Comparison of ENCODE assay signal across 21 mouse cellular contexts in genomic region chr14:81685691-81686090, GRCm38 (mm10).
DNase-seq lines count a peak whose midpoint lies in the region; ATAC-seq lines count a peak whose summit lies in the region.
"Had no signal": no experiment of that assay in that cellular context is flagged by ENCODE, and none has a peak within 500 bp of the region (broad histone marks: within the 10 kb centered on the region; RNA-seq: fewer than 3 reads in every experiment).

No protein-coding gene starts in this region.

- no peak overlapping the region for H3K27ac ChIP-seq in hindbrain, embryonic 12.5 days
- H3K27ac ChIP-seq in hindbrain, embryonic 16.5 days (ENCODE audit: low read depth, low read length) = no peak overlapping the region
- no peak overlapping the region for H3K27ac ChIP-seq in hindbrain, embryonic 14.5 days
- no peak overlapping the region for H3K27ac ChIP-seq in neural tube, embryonic 14.5 days (ENCODE audit: low read depth, low read length)
- H3K27ac ChIP-seq: embryonic facial prominence, embryonic 10.5 days; left cerebral cortex, adult 2 months; limb, embryonic 10.5 days had no signal

- H3K9ac ChIP-seq in hindbrain, embryonic 12.5 days = no peak overlapping the region
- H3K9ac ChIP-seq in hindbrain, embryonic 16.5 days (ENCODE audit: low read depth, low read length) = no peak overlapping the region
- H3K9ac ChIP-seq in hindbrain, embryonic 14.5 days = no peak overlapping the region
- H3K9ac ChIP-seq in neural tube, embryonic 14.5 days (replicated peaks; ENCODE audit: low read depth, low read length) = no peak overlapping the region
- H3K9ac ChIP-seq: liver, postnatal 0 days had no signal

- H3K4me2 ChIP-seq in hindbrain, embryonic 12.5 days (replicated peaks) = no peak overlapping the region
- H3K4me2 ChIP-seq in hindbrain, embryonic 16.5 days (ENCODE audit: low read length) = no peak overlapping the region
- no peak overlapping the region for H3K4me2 ChIP-seq in hindbrain, embryonic 14.5 days (replicated peaks)
- no peak overlapping the region for H3K4me2 ChIP-seq in neural tube, embryonic 14.5 days (ENCODE audit: low read depth, low read length)

- H3K4me3 ChIP-seq in hindbrain, embryonic 12.5 days = no peak overlapping the region
- H3K4me3 ChIP-seq in hindbrain, embryonic 16.5 days (ENCODE audit: low read length) = no peak overlapping the region
- H3K4me3 ChIP-seq in hindbrain, embryonic 14.5 days (replicated peaks; ENCODE audit: low read length) = no peak overlapping the region
- no peak overlapping the region for H3K4me3 ChIP-seq in neural tube, embryonic 14.5 days (ENCODE audit: low read depth, low read length)
- H3K4me3 ChIP-seq: embryonic facial prominence, embryonic 10.5 days; left cerebral cortex, adult 2 months; limb, embryonic 10.5 days had no signal

- H3K9me3 ChIP-seq in hindbrain, embryonic 12.5 days (replicated peaks) = no peaks in the 10 kb centered on the region
- H3K9me3 ChIP-seq in hindbrain, embryonic 16.5 days (ENCODE audit: control insufficient read depth, low read length) = no peaks in the 10 kb centered on the region
- H3K9me3 ChIP-seq in hindbrain, embryonic 14.5 days (ENCODE audit: control insufficient read depth, low read length) = no peaks in the 10 kb centered on the region
- H3K9me3 ChIP-seq in neural tube, embryonic 14.5 days (ENCODE audit: control insufficient read depth, low read length) = no peaks in the 10 kb centered on the region; the same call in 1 of the 2 replicates
- H3K9me3 ChIP-seq: embryonic facial prominence, embryonic 10.5 days; limb, embryonic 10.5 days had no signal

- no peaks in the 10 kb centered on the region for H3K36me3 ChIP-seq in hindbrain, embryonic 12.5 days
- no peaks in the 10 kb centered on the region for H3K36me3 ChIP-seq in hindbrain, embryonic 16.5 days (ENCODE audit: control insufficient read depth, insufficient read depth, low read length)
- H3K36me3 ChIP-seq in hindbrain, embryonic 14.5 days (replicated peaks; ENCODE audit: control insufficient read depth, insufficient read depth) = no peaks in the 10 kb centered on the region
- no peaks in the 10 kb centered on the region for H3K36me3 ChIP-seq in neural tube, embryonic 14.5 days (ENCODE audit: control insufficient read depth, insufficient read depth, low read length)
- H3K36me3 ChIP-seq: embryonic facial prominence, embryonic 10.5 days; limb, embryonic 10.5 days had no signal

- intact Hi-C loops in left cerebral cortex, postnatal 4 days (cut with DNase I) = no loop called here

- no peaks in the 10 kb centered on the region for H3K4me1 ChIP-seq in hindbrain, embryonic 12.5 days
- no peaks in the 10 kb centered on the region for H3K4me1 ChIP-seq in hindbrain, embryonic 16.5 days (ENCODE audit: control insufficient read depth, insufficient read depth, low read depth, low read length)
- H3K4me1 ChIP-seq in hindbrain, embryonic 14.5 days (replicated peaks; ENCODE audit: control insufficient read depth, insufficient read depth, low read length) = no peaks in the 10 kb centered on the region
- H3K4me1 ChIP-seq in neural tube, embryonic 14.5 days (ENCODE audit: control insufficient read depth, insufficient read depth, low read length) = no peaks in the 10 kb centered on the region
- H3K4me1 ChIP-seq: embryonic facial prominence, embryonic 10.5 days; limb, embryonic 10.5 days had no signal

- no peaks in the 10 kb centered on the region for H3K27me3 ChIP-seq in hindbrain, embryonic 12.5 days
- H3K27me3 ChIP-seq in hindbrain, embryonic 16.5 days (replicated peaks; ENCODE audit: control insufficient read depth, insufficient read depth, low read length) = no peaks in the 10 kb centered on the region
- no peaks in the 10 kb centered on the region for H3K27me3 ChIP-seq in hindbrain, embryonic 14.5 days (ENCODE audit: control insufficient read depth, insufficient read depth, low read length)
- H3K27me3 ChIP-seq in neural tube, embryonic 14.5 days (ENCODE audit: control insufficient read depth, insufficient read depth, low read length) = no peaks in the 10 kb centered on the region

- WGBS in hindbrain, embryonic 12.5 days = 48% methylated on average over 5 of the region's 5 CpGs
- WGBS in hindbrain, embryonic 16.5 days = 41% methylated on average over 5 of the region's 5 CpGs
- WGBS in hindbrain, embryonic 14.5 days = 35% methylated on average over 5 of the region's 5 CpGs
- 23% methylated on average over 5 of the region's 5 CpGs for whole genome bisulfite sequencing in neural tube, embryonic 14.5 days

- peak; percentile 20 for DNase-seq in embryo, embryonic 11 days
- DNase-seq in hindbrain, embryonic 14.5 days (ENCODE audit: low spot score) = peak; percentile 38
- no peak for DNase-seq in cerebellum, adult 9-10 months
- no peak for DNase-seq in left cerebral cortex, postnatal 4 days
- DNase-seq: adrenal gland, adult 8-10 months; cerebellum, postnatal 14 days; gastrocnemius, postnatal 14 days; heart, adult 18-20 months; heart, postnatal 36 days; kidney, adult 8-10 months; kidney, postnatal 4 days; layer of hippocampus, adult 9-11 months; liver, postnatal 0 days; lung, postnatal 10 days; thymus, postnatal 25 days had no signal

- ATAC-seq in hindbrain, embryonic 12.5 days (ENCODE audit: low FRiP score) = peak; percentile 26; the same call in 1 of the 2 replicates
- no peak for ATAC-seq in hindbrain, embryonic 16.5 days
- peak; percentile 57; the same call in 1 of the 2 replicates for ATAC-seq in hindbrain, embryonic 14.5 days (ENCODE audit: low FRiP score)
- ATAC-seq in neural tube, embryonic 14.5 days (ENCODE audit: low read depth) = peak; percentile 85
- ATAC-seq: liver, postnatal 0 days had no signal

Comparison
In these comparisons a context has a peak if more than half of its experiments do, and no peak if none do; other contexts are left out.
1. DNase-seq: peak in embryo, embryonic 11 days (single experiment) and hindbrain, embryonic 14.5 days (single experiment); none in cerebellum, adult 9-10 months (single experiment) and left cerebral cortex, postnatal 4 days (single experiment).